Mouse (Mus musculus): ENCODE measurements around the gene Meaf6.

Meaf6 gene

DNA sequence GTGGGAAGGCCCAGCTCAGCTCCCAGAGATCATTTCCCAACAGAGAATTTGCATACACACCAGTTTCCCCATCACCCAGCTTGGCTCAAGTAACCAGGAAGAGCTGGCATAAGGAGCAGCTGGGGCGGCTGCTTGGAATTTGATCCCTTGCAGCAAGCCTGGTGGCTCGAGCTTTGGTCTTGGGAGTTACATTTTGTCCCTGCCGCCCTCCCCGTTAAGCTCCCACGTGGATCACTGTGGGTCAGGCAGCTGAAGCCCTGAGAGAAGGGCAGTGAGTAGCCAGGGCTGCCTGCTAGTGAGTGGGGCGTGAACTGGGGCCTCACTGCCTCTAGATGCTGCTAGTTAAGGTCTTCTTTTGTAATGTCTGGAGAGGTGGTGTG lies 30.8 kb downstream of the Meaf6 start:
- no peak for DNase-seq (ENCODE audit: low spot score in 2 of 2)

DNA sequence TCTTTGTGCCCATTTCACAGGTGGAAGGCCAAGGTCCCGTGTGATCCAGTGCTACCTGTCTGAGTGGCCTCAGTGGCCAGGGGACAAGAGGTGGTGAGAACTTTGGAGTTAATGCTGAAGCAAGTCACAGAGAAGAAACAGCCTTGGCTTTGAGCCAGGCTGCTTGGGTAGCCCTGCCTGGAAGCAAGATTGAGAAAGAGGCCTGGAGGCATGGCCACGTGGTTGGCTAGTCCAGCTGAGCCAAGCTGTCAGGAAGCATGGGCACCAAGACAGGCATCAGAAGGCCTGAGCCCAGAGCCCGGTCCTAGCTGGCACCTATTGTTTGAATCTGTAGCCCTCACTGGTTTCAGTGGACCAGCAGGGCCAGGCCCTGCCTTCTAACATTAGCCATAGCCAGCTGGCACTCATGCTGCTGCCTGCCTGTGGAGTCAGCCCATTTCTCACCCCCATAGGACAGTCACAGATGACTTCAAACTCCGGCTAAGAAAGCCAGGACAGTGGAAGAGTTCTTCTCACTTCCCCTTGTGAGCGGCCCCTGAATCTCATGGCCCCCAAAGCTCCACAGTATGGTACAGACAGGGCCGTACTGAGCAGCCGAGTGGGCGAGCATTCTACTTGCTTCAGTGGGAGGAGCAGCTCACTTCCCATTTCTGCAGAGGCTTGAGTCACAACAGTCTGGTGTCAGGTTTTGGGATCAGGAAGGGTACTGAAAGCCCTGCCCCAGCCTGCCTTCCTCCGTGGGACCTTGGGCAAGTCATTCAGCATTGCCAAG lies 31.3 kb downstream of the Meaf6 start:
- DNase-seq (ENCODE audit: low spot score in 2 of 2) = peak; percentile 28 to 71

GRCm38 (mm10) chr4:125116929-125117328 lies 32.0 kb downstream of the Meaf6 start:
- no peak for DNase-seq (ENCODE audit: low spot score in 2 of 2)

GRCm38 (mm10) chr4:125117902-125118320 lies 33.0 kb downstream of the Meaf6 start:
- peak; percentile 31 to 58 for DNase-seq (ENCODE audit: low spot score in 2 of 2)

DNA sequence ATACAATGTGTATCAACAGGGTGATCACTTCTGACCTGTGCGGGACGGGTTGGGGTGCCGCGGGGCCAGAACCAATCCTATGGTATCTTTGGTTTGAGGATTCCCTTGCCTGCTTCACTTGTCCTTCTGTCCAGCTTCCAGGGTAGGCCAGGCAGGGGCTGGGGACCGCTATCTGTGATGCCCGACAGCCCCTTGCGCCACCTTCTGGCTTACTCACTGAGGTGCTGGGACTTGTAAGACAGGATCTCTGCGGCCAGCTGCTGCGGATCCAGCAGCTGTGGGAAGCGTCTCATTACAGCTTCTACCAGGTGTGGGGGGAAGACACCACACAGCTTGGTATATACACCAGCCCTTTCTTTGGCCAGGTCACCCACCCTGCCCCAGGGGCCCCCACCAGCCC lies 34.1 kb downstream of the Meaf6 start:
- DNase-seq (ENCODE audit: low spot score in 2 of 2) = peak in 1 of 2 experiments; percentile 10

DNA sequence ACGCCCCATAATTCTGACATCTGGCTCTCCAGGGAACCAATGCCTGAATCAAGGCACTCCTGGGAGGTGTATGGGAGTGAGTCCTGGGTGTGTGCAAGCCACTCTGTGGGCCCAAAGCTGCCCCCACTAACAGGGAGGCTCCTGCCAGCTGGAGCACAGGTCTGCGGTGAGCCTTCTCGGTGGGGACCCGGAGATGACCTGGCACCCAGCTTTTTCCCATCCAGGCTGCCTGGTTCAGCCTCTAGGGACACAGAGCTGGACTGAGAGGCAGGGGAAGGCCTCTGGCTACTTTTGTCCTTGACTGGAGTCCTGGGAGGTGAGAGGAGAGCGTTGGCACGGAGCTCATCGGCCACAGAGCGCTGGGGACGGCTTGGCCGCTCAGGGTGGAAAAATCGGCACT lies 34.8 kb downstream of the Meaf6 start:
- no peak for DNase-seq (ENCODE audit: low spot score in 2 of 2)

DNA sequence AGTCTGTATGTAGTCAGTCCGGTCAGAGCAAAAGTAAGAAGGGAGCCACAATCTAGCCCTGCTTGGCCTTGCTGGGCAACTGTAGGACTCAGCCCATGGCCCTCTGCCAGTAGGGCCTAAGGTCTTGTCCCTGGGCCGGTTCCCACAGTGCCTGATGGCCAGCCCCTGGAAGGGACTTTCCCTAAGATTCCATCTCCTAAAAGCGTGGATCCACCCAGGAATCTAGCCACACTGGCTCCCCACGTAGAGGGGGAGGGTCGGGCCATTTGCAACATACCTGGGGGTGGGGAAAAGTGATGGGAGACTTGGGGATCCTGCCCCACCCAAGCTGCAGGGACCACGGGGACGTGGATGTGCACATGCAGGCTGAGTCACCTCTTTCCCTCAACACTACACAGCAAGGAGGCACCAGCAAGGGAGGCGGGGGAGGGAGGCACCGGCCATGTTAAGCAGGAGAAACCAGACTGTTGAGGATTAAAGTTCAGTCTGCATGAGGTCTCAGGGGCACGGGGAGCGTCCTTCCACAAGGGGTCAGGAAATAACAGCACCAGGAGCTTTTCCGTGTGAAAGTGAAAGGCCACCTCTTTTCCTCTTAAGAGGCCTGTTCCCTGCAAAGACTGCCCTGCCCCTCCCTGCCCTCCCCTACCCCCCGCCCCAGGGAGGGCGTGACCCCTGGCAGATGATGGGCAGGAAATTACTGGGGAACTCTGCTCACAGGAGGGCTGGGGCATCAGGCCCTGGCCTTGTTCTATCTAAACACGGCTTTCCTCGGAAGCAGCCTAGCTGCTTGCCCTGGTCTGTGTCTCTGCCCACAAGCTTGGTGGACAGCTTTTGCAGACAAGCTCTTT lies 37.7 kb downstream of the Meaf6 start:
- peak; percentile 44 to 48 for DNase-seq (ENCODE audit: low spot score in 2 of 2)

DNA sequence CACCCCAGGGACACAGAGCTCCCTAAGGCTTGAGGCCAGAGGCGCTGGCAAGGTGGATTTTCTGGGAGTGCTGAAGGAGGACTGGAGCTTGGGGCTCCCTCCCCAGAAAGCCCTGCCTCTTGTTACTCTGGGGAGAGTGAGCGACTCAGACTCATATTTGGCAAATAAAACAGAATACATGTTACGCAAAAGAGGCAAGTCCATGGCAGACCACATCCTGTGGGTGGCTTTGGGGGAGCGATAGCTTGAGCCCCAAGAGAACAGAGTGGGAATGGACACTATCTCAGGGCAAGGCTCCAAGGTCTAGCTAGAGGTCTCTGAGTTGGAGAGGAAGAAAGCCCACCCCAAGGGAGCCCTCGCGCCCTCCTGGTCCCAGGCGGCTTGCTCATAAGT lies 38.3 kb downstream of the Meaf6 start:
- DNase-seq (ENCODE audit: low spot score in 2 of 2) = peak; percentile 74 to 85

- peak; percentile 93 to 94 for DNase-seq (ENCODE audit: low spot score in 2 of 2)
These were observed 39.7 kb downstream of the Meaf6 start for GRCm38 (mm10) chr4:125124424-125125209.

- DNase-seq (ENCODE audit: low spot score in 2 of 2) = no peak
These were observed 40.5 kb downstream of the Meaf6 start for GRCm38 (mm10) chr4:125125361-125125921.

DNA sequence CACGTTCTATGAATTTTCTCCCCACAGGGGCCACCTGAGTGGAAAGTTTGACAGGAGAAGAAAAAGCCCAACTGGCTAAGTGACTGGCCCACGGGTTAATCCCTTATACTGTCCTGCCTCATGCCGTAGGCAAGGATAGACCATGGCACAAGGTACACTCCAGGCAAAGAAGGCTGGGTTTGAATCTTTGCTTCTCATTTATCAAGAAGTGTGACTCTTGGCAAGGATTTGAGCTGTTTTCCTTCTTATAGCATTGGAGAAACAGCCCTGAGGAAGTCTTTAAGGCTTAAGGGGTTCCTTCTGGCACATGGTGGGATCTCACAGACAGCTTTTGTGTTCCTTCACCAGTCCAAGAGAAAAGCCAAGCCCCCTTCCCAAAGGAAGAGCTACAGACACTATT lies 41.3 kb downstream of the Meaf6 start:
- no peak for DNase-seq (ENCODE audit: low spot score in 2 of 2)

DNA sequence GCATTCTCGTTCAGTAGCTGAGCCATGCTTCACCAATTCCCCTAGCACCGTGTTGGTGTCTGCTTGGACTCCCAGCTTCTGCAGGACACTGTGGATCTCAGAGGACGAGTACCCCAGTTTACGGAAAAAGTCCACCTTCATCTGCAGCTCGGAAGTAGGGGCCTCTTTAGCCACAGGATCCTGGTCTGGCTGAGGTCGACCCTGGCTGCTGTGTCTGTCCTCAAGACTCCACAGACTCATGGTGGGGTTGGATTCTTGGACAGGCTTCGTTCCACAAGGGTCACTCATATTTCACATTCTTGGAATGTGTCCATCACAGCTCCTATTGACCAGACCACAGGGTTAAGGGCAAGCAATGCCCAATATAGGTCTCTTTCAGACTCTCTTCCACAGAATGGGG lies 41.8 kb downstream of the Meaf6 start:
- DNase-seq (ENCODE audit: low spot score in 2 of 2) = no peak

DNA sequence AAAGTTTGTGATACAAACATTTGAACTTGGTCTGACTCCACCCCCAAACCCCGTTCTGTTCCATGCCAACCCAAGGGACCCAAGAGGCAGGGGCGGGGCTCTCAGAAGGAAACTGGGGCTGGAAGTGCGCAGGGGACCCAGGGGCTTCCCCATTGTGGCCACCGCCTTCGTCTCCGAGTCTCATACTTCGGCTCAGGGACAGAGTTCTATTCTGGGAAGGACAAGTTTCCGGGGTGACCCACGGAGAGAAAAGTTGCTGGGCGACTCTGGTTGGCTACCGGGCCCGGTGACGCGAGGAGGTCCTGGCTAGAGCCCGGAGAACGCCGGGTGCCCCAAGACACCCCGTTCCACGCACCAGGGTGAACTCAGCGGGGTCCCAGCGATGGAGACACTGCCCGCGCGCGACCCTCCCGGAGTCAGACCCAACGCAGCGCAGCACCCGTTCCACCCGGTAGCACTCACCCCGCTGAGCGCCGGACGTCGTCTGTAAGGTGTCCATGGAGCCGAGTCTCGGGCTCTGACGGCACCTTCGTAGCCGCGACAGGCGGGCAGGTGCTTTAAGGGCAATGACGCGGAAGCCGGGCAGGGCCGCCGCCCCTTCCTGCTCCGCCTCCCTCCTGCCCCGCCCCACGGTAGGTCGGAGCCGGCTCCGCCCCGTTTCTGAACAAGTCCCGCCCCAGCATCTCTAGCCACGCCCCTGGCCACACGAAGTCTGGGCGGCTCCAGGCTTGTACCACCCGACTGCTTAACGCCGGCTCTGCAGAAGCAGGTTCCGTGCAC lies 42.6 kb downstream of the Meaf6 start, which contains the start of gene Zc3h12a:
Zc3h12a (minus strand) TSS at position 536 of the 780 bp plus-strand sequence.
- DNase-seq (ENCODE audit: low spot score in 2 of 2) = peak; percentile 94

DNA sequence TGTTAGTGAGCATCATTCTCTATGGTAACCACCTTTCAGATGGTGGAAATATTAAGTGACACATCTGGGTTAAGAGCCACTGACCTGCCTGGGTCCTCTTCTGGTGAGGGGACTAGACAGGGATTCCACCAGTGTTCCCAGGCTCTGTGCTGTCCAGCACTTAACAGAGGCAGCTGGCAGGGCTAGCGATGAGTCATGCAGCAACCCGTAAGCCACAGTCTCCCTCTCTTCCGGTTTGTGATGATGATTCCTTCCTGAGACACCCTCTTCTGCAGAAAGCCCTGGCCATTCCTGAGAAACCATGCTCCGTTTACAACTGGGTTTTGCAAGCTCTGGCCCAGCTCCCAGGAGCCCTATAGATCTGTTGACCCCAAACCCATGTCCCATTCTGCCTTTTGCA lies 46.6 kb downstream of the Meaf6 start:
- peak in 1 of 2 experiments; percentile 50 for DNase-seq (ENCODE audit: low spot score in 2 of 2)

- peak; percentile 69 to 79 for DNase-seq (ENCODE audit: low spot score in 2 of 2)
These were observed 47.5 kb downstream of the Meaf6 start for GRCm38 (mm10) chr4:125132394-125132793.

GRCm38 (mm10) chr4:125134192-125134591 lies 49.3 kb downstream of the Meaf6 start:
- DNase-seq (ENCODE audit: low spot score in 2 of 2) = no peak

DNA sequence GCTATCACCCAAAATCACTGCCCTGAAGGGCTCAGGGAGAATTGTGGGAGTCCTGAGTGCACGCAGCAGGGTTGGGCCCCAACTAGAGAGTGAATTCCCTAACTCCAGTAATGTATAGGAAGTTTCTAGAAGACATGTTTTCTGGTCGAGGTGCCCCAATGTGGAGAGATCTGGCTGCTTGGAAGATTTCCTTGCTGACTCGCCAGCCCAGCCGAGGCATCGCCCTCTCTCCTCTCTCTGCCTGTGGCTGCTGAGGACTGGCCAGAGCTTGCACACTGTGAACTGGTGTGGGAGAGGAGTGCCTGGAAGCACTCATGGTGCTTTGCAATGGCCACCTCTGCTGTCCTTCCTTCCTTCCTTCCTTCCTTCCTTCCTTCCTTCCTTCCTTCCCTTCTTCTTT lies 49.7 kb downstream of the Meaf6 start:
- DNase-seq (ENCODE audit: low spot score in 2 of 2) = no peak

DNA sequence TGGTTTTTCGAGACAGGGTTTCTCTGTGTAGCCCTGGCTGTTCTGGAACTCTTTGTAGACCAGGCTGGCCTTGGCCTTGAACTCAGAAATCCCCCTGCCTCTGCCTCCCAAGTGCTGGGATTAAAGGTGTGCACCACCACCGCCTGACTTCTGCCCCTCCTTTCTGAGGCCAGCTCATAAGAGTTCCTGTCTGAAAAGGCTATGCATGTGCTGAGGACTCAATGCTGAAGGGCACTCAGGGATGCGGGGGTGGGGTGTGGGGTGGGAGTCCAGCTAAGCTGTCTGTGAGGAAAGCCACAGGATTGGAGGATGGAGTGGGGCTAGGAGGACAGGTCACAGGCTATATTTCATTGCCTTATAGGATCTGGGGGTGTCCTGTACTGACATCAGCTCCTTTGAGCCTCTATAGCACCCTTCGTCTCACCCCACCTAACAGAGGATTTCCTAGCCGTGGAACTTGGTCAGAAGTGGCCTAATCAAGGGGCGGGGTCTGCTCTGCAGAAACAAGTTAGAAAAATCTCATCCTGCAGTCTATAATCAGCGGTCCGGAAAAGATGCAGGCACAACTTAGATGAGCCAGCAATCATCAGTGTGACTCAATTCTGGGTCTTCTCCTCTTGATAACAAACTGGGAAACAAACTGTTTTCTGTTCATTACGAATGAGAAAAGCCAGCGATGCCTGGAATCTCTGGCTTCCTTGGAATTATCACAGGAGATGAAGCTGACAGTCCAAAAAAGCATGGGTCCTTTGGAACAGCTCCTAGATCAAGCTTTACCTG lies 50.3 kb downstream of the Meaf6 start:
- no peak for DNase-seq (ENCODE audit: low spot score in 2 of 2)

- DNase-seq (ENCODE audit: low spot score in 2 of 2) = no peak
These were observed 51.5 kb downstream of the Meaf6 start for GRCm38 (mm10) chr4:125136303-125136888.

DNA sequence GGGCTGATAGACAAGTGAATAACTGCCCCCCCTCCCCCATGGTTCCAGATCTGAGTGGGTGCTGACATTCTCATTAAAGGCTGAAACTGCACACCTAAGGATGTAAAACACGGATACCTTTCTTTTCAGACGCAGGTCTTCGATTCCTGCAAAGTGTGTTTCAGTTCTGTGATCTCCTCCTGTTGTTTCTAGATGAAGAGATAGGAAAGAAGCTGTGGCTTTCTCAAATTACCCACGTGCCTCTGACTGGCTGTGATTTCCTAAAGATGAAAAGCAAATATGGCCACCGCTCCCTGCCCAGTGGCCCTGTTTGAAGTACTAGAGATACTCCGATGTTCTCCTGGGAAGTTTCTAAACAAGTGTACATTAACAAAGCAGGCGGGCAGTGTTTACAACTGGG lies 53.4 kb downstream of the Meaf6 start:
- no peak for DNase-seq (ENCODE audit: low spot score in 2 of 2)
